Mouse (Mus musculus) lung, postnatal 36 days (tissue): ENCODE results near the gene Josd1.

Source experiments
- DNase-seq: peaks from one replicate; pipeline ENCODE4 v3.0.0; 2022; ENCODE audit warnings: mixed read lengths

The Josd1 gene

DNA sequence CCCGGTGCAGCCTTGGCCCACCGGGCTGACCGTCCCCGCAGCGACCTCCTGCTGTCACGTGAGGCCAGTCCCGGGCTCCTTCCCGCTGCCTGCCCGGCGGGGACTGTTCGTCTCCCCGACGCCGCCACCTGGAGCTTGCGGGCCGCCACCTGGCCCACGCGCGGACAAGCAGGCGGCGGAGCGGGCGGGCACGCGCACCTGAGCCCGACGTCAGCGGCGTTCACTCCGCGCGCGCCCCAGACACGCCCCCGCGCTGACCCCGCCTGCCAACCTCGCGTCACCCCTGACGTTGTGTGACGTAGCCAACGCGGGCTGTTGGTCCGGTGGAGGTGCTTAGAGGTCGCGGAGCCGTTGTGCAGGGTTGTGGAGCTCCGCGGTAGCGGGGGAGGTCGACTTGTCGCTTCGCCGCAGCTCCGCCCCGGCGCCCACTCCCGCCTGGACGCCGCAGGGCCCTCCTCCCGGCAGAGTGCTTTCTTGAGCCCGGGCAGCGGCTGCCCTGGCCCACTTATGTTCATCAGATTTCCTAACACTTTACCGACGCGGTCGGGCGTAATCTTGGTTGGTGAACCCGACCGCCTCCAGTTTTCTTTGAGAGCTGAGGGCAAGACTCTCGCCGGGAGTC lies at the start of gene Josd1:
Josd1 (minus strand) TSS at position 274 of the 622 bp plus-strand sequence.
- DNase-seq: peak; percentile 96

DNA sequence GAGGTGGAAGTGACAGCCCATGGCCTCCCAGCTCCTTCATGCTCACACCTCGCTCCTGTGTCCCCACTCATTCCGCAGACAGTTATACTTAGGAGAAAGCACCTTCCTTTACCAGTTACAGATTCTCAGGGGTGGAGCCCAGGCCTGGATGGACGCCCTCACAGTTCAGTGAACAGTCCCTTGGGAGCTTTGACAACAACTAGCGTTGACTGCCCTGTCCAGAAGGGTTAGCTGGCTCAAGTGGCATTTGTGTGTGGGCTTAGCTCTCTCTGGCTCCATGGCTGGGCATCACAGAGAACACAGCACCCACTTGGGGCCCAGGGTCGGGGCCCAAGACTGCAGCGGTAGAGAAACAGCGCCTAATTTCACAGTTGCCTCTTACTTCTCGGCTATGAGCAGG lies 46.6 kb upstream of the Josd1 start:
- no peak for DNase-seq

DNA sequence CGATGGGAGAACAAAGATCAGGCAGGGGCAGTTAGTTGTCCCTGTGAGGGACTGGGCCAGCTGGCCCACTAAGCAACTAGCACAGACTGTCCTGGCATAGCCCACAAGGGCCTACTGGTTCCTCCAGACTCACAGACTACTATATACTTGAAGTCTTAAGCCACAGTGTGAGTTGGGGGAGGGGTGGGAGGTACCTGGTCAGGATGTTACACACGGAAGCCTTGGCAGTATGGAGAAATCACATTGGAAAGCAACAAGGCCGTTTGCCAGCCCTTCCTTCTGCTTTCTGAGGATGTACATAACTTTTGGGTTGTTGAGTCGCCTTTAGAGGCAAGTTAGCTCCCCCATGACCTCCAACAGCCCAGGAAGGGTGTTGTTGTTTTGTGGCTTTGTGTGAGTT lies 45.9 kb upstream of the Josd1 start:
- no peak for DNase-seq

DNA sequence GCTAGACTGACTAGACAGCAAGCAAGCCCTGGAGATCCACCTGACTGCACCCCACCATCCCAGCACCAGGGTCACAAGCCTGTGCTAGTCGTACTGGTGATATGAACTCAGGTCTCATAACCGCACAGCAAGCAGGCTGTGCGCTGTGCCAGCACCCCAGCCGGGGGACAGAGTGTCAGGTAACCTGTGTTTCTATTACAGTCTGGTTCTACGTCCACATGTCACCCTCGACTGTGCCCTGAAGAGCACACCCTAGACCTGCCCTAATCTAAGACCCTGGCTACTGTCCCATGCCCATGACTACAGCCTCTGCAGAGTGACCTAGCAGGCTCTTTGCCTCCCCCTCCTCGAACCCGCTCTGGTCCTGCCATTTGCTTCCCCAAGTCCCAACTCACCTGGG lies 45.5 kb upstream of the Josd1 start:
- DNase-seq: no peak

DNA sequence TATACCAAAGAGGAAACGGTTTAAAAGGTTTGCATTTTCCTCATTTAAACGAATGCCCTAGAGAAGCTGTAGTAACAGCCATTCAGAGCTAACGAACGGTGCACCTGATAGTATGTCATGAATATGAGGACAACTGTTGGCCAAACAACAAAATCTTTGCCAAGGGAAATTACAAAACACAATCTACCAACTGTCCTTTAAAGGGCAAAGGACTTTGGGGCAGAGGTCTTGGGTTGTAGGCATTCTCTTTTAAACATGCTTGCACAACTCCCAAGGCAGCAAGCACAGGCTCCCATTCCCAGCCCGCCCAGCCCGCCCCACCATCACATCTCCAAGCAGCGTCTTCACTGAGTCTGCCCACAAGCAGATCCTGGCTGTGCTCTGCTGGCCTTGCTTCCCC lies 43.8 kb upstream of the Josd1 start:
- DNase-seq: no peak

DNA sequence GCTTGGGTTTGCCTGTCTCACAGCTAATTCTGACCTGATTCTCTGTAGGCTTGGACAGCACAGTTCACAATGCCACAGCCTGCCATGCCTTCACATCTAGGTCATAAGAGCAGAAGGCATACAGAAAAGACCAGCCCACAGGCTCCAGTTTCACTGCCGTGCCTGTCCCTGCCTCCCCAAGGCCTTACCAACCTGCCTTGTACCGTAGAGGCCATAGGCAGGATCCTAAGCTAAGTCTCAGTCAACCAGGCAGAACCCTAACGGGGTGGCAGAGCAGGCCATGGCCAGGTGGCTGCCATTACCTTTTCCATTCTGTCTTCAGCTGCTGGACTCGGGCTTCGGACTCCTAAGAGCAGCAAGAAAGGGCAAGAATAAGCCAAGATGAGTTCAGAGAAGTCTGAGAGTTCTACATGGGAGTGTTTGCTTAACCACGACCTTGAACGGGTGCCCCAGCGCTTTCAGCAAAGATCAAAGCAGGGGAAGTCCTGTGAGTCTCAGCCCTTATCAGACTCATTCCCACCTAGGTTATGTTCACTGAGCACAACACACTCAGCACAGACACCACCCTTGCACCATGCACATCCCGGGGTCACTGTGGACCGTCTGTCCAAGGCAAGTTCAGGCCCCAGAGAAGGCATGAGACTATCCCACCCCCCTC lies 41.1 kb upstream of the Josd1 start:
- no peak for DNase-seq

DNA sequence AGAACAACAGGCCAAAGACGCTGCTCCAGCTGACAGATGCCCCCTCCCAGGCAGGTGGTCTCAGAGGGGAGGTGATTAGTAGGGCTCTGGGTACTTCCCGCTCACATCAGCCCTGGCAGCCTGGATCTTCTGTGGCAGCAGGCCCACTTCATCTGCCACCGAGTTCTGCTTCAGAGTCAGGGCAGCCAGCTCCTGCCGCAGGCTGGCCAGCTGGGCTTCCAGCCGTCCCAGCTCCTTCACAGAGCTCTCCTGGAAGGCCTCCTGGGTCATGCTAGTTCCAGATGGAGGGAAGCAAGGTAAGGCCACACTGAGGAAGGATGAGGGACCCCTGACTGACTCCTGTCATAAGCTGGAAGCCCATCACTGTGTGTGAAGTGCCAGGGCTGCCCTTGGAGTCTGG lies 40.6 kb upstream of the Josd1 start:
- no peak for DNase-seq

DNA sequence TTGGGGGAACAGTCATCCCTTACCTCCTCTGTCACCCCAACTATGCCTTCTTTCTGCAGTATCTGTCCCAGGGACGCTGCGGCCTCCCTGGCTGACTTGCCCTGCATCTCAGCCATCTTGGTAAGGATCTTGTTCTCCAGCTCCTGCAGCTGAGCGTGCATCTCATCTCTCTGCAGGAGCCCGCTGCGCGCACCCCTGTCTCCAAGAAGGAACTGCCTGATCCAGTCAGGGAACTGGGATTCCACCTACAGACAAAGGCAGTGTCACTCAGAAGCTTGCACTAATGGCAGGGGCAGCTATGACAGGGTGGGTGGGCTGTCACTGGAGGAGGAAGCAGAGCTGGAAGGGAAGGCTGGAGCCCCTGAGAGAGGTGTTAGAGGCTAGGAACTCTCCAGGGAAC lies 40.1 kb upstream of the Josd1 start:
- no peak for DNase-seq

DNA sequence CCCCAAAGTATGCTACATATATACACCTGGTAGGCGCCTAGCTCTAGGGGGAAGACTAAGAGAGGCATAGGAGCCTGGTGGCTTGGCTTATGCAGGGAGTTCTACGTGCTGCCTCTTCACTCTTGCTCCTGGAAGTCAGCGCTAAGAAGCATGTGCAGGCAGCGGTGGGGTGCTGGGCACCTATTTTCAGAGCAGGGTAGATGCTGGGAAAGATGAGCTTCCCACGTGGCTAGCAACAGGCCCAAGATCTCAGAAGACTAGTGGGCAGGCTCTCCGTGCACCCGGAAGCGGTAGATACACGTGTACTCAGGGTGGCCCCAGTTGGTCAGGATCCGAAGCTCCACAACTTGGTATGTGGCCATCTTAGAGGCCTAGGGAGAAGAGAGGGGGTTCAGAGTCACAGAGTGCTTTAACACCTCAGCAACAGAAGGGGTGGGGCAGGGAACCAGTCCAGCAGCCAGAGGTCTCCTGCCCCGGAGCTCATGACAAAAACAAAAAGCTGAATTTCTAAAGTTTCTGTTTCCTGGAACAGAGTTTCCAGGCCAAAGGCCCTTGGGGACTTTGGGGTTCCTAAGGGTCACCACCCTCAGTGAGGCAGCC lies 37.6 kb upstream of the Josd1 start:
- no peak for DNase-seq

DNA sequence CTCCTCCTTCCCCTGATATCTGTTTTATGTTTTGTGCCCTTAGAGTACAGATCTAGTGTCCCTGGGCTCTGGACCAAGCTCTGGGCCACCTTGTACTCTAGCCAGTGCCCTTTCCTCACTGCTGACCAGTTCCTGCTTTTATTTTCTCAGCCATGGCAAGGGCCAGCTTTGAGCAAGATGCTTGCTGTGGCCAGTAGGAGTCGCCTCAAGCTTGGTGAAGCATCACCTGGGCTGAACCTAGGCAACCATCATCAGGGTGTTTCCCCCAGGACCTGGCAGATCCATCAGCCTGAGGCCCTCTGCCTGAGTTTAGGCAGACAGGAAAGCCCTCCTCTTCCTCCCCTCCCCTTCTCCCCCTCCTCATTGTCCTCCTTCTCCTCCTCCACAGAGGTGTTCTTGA lies 35.7 kb upstream of the Josd1 start:
- peak; percentile 62 for DNase-seq

DNA sequence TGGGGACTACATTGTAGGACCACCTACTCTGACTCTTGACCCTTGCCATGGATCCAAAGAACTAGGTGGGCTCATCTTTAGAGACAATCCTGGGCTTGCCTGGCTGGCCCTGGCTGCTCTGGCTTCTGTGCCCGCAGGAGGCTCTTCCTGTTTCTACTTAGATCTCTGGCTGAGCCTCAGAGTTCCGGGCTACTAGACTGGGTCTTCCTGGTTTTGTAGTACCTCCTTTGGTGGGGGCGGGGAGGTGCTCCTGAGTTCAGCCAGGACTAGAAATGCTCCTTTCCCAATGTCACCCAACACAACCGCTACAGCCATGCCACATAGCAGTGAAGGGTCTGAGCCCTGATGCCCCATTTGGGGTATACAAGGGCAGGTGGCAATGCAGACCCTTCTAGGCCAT lies 33.1 kb upstream of the Josd1 start:
- DNase-seq: no peak

DNA sequence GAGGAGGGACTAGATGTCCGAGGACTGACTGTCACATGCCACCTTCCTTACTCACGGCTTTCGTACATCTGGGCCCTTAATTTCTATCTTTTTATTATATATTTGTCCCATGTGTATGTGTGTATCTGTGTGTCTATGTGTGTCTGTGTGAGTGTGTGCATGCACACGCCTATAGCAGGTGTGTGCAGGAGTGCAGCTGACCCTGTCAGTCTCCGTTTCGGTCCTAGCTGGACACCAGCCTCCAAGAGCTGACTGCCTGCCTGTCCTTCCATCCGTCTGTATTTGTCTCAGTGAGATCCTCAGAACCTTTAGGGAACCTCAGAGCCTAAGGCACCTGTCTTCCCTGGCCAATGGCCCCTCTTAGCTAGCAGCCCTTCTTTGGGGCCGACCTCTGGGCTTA lies 32.5 kb upstream of the Josd1 start:
- DNase-seq: no peak

DNA sequence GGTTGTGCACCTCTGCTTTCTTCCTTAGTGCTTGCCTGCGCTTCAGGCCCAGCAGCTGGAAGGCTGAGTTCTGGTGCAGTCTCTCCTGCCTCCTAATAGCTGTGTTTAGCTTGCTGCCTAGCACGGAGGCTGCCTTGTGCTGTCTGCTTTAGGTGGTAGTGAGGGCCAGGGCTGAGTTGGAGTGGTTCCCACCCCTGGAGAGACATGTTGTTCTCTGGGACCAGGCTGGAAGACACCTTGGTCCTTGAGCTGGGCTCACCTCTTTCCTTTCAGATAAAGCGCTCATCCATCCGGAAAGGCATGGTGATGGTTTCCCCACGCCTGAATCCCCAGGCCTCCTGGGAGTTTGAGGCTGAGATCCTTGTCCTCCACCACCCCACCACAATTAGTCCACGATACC lies 29.0 kb upstream of the Josd1 start:
- DNase-seq: no peak

DNA sequence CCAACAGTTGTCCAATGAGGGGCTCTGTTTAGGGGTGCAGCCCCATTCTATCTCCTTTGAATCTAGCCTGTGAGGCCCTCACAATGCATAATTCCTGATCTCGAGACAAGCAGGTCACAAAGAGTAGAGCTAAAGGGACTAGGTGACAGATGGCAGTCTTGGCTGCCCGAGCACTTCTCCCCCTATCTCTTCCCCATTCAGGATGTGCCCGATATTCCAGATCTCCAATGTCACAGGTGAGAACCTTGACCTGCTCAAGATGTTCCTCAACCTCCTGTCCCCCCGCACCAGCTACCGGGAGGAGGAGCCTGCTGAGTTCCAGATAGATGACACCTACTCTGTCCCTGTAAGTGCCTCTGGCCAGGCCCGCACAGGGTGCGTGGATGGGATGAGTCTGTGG lies 27.9 kb upstream of the Josd1 start:
- no peak for DNase-seq

DNA sequence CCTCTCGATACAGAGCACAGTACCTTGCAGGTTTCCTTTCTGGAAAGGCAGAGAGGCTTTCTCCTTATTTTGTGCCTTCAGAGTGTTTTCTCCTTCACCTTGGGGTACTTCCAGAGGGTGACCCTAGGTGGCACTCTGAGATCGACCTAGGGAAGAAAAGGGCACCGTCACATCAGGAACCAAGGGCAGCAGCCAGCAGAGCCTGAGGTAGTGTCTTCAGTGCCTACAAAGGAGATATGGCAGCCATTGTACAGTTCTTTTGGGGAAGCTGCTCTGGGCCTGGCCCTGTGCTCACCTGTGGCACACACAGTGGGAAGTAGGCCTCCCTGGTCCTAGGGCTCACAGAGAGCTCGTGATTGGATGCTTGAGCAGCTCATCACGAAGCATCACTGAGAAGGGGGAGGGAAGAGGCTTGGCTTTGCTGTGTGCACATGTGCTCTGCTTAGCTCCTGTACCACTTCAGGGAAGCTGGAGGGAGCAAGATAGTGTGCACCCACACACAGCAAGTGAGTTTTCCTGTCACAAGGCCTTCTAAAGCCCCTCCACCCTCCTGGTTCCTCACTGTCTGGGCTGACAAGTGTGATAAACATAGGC lies 20.6 kb upstream of the Josd1 start:
- no peak for DNase-seq

DNA sequence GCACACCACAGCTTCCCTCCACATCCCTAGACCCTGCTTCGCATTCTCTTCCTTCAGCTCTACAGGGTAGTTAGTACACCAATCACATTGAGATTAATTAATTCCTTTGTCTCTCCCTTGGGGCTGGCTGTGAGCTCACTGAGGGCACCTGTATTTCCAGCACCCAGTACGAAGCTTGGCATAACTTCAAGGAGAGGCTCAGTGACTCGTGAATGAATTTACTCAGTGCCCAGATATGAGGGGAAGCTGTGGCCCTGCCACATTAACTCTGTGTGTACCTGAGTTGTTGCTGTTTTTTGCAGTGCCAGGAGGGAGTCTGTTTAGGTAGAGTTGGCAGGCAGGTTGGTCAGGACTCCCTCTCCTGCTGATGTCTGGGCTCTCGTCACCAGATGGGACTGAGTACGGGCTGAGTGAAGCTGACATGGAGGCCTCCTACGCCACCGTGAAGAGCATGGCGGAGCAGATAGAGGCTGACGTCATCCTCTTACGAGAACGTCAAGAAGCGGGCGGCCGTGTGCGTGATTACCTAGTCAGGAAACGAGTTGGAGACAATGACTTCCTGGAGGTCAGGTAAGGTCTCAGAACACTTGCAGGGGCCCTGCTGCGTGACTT lies 19.0 kb upstream of the Josd1 start:
- no peak for DNase-seq

DNA sequence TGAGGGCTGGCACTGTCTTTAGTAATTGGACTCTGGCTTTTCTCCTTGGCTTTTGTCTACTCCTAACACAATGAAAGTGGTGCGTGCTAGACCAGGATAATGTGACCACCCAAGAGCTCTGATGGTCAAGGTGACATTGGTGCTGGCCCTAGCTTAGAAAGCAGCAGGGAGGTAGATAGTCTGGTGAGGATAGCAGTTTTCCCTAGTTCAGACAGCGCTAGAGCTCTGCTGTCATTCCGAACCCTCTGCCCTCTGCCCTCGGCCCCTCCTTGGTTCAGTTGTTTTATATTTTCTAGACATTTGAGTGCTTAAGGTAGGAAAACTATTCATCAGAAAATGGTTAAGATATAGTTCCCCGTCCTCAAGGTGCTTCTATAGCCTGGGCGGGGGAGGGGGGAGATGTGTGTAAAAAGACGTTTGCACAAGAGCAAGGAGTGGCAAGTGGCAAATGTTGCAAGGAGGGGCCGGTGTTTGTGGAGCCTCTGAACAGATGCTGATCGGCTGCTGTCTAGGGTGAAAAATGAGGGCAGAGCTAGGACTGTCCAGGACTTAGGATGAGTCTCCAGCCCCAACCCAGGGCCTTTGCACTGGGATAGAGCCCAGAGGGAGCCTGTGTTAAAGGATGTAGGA lies 10.0 kb upstream of the Josd1 start:
- DNase-seq: no peak

DNA sequence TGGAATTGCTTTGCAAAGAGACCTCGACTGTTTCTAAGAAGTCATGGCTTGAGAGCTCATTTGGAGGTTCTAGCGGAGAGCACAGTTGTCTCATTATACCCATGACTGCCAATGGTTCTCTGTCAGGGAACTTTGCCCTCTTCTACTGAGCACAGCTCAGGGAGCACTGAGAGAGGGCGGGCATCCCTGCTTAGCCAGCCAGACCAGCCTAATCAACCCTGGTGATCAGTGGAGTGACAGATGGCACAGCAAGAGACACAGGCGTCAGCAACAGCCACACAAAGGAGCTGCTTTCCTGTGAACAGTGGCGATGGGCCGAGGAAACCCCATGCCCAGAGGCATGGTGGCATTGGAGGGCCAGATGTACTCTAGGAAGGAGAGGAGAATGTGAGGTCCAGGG lies 9.3 kb upstream of the Josd1 start:
- no peak for DNase-seq

DNA sequence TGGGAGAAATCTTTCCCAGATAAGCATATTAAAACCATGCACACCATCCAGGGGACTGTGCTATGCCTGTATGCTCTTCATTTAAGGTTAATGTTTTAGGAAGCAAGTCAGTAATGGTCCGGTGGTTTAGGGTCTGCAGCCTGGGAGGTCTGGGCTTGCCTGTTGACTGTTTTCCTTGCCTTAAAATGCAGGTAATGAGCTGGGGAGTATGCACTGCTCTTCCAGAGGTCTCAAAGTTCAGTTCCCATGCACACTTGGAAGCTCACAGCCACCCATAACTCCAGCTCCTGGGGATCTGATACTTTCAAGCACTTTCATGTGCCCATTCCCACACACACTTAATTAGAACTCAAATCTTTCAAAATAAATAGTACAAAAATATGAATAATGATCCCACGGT lies 8.8 kb upstream of the Josd1 start:
- DNase-seq: no peak

DNA sequence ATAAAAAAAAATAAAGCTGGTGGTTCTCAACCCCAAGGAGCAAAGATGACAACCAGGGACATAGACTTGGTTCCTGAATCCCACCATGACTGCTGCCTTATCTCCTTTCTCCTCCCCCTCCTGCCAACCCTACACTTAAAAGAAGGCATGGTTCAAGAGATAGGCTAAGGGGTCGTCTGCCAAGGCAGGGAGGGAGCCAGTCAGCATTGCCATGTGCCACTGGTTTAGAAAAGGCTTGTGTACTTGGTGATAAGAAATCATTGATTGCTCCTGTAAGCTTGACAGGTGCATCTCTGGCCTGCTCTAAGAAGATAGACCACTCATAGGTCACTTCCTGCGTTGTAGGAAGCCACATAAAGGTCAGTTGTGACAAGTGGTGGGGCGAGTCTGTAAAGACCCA lies 7.8 kb upstream of the Josd1 start:
- DNase-seq: no peak

DNA sequence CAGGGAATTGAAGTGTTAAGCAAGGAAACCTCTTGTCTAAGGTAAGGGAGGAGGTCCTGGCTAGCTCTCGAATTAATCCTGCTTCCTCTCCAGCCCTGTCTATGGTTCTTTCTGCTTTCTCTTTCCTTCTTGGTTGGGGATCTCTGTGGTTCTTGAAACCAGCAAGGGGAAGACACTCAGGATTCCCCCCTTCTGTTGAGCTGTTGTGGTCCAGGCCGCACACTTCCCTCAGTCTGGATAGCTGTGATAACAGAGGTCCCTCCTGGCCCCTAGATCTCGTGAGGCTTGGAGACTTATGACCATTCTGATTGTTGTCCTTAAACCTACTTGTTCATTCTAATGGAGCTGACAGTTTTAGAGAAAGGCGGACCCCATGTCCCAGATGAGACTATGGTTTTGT lies 6.8 kb upstream of the Josd1 start:
- no peak for DNase-seq

DNA sequence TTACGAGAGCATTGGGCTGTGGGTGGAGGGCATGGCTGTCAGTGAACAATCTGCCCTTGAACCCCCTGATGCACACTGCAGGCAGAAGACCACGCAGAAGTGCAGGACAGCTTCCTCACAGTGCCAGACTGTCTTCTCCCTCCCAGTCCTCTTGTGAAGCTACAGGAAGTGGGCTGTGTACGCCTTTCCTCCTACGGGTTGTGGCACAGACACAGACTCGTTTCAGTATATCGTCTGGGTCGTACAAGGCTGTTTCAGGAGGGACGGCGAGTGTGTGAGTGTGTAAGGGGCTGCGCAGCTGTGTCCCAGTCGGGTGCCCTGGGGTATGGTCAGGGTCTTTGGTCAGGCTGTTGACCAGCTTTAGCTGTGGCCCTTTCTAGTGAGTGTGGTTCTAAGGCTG lies 6.0 kb upstream of the Josd1 start:
- peak; percentile 37 for DNase-seq

DNA sequence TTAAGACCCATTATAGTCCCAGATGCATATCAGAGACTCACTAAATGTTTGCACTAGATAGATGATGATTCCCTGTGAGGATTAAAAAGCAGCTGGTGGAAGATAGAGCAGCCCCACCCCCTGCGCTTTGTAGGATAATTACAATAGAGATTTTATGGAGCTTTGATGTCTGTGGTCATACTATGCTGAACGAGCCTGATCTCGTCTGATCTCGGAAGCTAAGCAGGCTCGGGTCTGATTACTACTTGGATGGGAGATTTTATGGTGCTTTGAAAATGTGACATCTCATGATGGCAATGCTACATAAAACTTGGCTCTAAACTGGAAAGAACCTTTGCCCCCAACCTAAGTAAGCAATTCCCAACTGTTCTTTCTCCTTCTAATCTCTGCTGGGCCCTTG lies 4.6 kb upstream of the Josd1 start:
- DNase-seq: no peak
